Mouse (Mus musculus) lung, embryonic 14.5 days (tissue): Measurements from ENCODE around the gene N4bp2l1. TPM values are rescaled to one million over a fixed set of nuclear protein-coding genes. Genes with fewer than 3 reads are reported as not detected.

Source experiments
- ATAC-seq: fragments of 200-750 bp; cut with Nextera tagmentation; 2 replicates; pipeline ENCODE4 v1.8.0; 2017; ENCODE audit warnings: mild to moderate bottlenecking, moderate TSS enrichment, moderate library complexity; ENCODE audit not compliant: insufficient read depth
- DNase-seq: peaks from one replicate; pipeline ENCODE4 v3.0.0-alpha.2; 2015
- H3K27ac ChIP-seq: fragments of 300-500 bp; sonication (generic); 2 replicates; pipeline ENCODE4 v1.5.1; 2014; ENCODE audit warnings: low read depth, mild to moderate bottlenecking, moderate library complexity
- H3K27me3 ChIP-seq: fragments of 300-500 bp; sonication (generic); 2 replicates; pipeline ENCODE4 v1.6.1; 2014; ENCODE audit warnings: low read length, control low read depth; ENCODE audit not compliant: insufficient read depth
- H3K36me3 ChIP-seq: fragments of 300-500 bp; sonication (generic); 2 replicates; pipeline ENCODE4 v1.6.1; 2014; ENCODE audit warnings: control low read depth; ENCODE audit not compliant: insufficient read depth
- H3K4me1 ChIP-seq: fragments of 300-500 bp; sonication (generic); 2 replicates; pipeline ENCODE4 v1.6.1; 2014; ENCODE audit warnings: antibody characterized with exemption, control low read depth; ENCODE audit not compliant: insufficient read depth
- H3K4me2 ChIP-seq: fragments of 300-500 bp; sonication (generic); 2 replicates; pipeline ENCODE4 v1.6.1; 2014; ENCODE audit warnings: mild to moderate bottlenecking
- H3K4me3 ChIP-seq: fragments of 300-500 bp; sonication (generic); 2 replicates; pipeline ENCODE4 v1.5.1; 2014; ENCODE audit warnings: low read depth, low read length
- H3K9ac ChIP-seq: fragments of 300-500 bp; sonication (generic); 2 replicates; pipeline ENCODE4 v1.6.1; 2014
- H3K9me3 ChIP-seq: fragments of 300-500 bp; sonication (generic); 2 replicates; pipeline ENCODE4 v1.6.1; 2016; ENCODE audit warnings: low read depth, low read length, control low read depth
- CTCF ChIP-seq: IDR thresholded peaks from 2 replicates; pipeline ENCODE4 v1.5.1; 2016; ENCODE audit warnings: antibody characterized with exemption, low read depth
- WGBS: fragments of 180-500 bp; shearing (Covaris S2); extraction: QIAGEN DNeasy Blood & Tissue Kit; methylation state at CpG from one replicate; pipeline ENCODE4 v1.1.7; 2014; 5-methylcytosine and 5-hydroxymethylcytosine counted together
- polyA plus RNA-seq: library from polyadenylated mRNA; unstranded; fragments of >200 nt; fragmentation: Nextera tagmentation; extraction: Ambion mirVana; gene quantifications from 2 replicates; pipeline ENCODE4 v1.2.1, GENCODE M21; 2014

The N4bp2l1 gene
- polyA plus RNA-seq, 1 experiment from 2014 or later: 4.5 TPM

DNA sequence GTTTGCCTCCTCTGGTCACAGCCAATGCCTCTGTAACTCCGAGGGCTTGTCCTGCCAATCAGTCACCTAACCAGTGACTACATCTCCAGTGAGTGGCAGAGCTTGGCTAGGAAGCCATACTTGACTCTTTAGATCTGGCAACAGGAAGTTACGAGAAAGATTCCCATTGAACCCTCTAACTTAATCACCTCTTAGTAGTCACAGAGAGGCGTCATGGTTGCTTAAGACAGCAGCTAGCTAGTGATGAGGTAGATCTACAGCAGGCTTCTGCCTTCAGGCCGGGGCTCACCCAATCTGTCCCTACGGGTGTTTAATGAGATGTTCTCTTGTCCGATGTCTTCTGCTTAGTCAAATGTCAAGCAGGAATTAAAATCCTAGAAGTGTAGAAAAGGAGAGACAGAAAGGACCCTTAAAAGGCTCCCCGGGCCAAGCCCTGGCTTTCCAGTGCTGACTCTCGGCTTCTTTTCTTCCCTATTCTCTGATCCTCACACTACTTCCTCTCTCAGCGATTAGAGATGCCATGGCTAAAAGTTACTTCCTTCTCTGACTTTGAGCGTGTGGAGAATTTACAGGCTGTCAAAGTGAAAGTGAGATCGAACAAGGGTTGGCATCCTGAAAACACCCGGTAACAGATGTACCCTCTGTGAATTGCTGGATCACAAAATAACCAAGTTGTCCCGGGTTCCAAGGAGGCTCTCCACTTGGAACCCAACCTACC lies 4.6 kb downstream of the N4bp2l1 start:
- ATAC-seq: no peak
- no peaks in the 10 kb centered on the region for H3K9me3 ChIP-seq
- H3K4me3 ChIP-seq: no peak overlapping the region

DNA sequence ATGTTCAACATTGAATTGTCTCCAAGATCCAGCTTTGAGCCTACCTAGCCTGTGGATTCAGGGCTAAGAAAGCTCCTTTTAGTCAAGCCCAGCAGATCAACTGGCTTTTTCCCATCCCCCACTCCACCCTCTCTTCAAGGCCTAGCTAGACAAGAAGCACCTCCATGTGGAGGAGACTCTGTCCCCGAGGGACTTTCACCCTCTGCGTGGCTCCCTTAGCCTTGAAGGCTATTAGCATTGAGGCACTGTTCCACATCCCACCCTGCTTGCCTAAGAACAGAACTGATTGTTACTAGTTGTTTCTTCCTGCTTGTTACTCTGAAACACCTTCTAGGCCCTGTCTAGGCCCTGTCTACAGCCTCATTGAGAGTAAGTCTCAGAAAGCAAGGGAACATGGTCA lies 7.0 kb downstream of the N4bp2l1 start:
- ATAC-seq: no peak
- WGBS: 79% methylated on average over 2 of the region's 2 CpGs

More for the DNA sequence above, 4.6 kb downstream of the N4bp2l1 start:
- 71% methylated on average over 13 of the region's 13 CpGs for WGBS
- Histone ChIP-seq H3K36me3 (no peaks in the 10 kb centered on the region), H3K27ac (no peak overlapping the region), H3K4me2 (peak overlapping the region; percentile 100), H3K9ac (no peak overlapping the region), H3K4me1 (0 out of 2 replicates have a peak, but pooled peaks cover 4% of the 10 kb centered on the region), H3K27me3 (peaks cover 18% of the 10 kb centered on the region)
- TF ChIP-seq CTCF: no peak
- peak; percentile 17 for DNase-seq

DNA sequence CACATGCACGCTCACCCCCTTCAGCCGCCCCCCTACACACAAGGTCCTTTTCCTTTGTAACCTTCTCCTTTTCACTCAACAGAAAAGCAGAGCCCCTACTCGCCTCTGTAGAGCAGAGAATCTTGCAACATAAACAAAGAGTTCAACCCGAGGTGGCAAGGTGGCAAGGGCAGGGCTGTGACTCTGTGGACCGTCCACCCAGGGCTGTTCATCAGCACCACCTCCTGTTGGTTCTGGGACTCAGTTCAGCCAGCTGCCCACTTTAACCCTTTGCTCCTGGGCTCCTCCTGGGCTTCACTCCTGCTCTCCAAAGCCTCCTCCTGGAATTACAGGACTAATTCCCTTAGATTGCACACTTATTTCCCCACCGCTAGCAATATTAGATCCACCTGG lies 12.7 kb downstream of the N4bp2l1 start:
- ATAC-seq (no peak), DNase-seq (no peak)
- Histone ChIP-seq H3K4me3 (no peak overlapping the region), H3K36me3 (no peaks in the 10 kb centered on the region), H3K9me3 (no peaks in the 10 kb centered on the region), H3K27ac (no peak overlapping the region), H3K9ac (no peak overlapping the region), H3K27me3 (no peaks in the 10 kb centered on the region), H3K4me1 (no peaks in the 10 kb centered on the region; the same call in 1 of the 2 replicates), H3K4me2 (no peak overlapping the region)
- no peak for TF ChIP-seq CTCF
- 20% methylated on average over 6 of the region's 6 CpGs for WGBS

More for the DNA sequence above, 7.0 kb downstream of the N4bp2l1 start:
- H3K27ac ChIP-seq: no peak overlapping the region
- no peaks in the 10 kb centered on the region for H3K36me3 ChIP-seq
- no peak overlapping the region for H3K4me2 ChIP-seq
- DNase-seq: no peak
- peaks cover 13% of the 10 kb centered on the region; the same call in 1 of the 2 replicates for H3K27me3 ChIP-seq
- no peak overlapping the region for H3K4me3 ChIP-seq
- H3K4me1 ChIP-seq: 0 out of 2 replicates have a peak, but pooled peaks cover 4% of the 10 kb centered on the region
- TF ChIP-seq CTCF: no peak
- no peak overlapping the region for H3K9ac ChIP-seq
- H3K9me3 ChIP-seq: no peaks in the 10 kb centered on the region

DNA sequence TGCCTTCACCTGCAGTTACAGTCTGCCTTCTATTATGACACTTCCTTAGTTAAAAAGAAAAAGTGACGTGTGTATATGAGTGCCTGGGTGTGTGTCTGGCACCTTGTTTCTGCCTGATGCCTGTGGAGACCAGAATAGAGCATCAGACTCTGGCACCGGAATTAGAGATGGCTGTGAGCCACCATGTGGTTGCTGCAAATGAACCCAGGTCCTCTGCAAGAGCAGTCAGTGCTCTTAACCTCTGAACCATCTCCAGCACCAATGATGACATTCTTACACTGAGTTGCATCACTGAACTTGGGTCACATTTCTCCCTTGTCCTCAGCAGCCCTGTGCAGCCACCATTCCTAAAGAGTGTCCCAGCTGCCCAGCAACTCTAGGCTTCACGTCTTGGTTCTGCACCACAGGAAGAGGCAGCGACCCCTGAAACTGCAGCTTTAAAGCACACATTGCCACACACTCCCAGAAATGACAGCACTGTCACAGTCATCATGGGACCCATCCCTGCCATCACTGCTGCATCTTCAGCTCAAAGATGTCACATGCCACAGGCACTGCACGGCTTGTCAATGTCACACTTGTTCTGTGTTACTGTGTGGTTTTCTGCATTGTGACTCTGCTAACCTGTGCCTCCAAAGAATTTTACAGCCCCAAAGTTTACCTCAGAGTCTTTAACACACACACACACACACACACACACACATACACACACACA lies 13.2 kb downstream of the N4bp2l1 start:
- H3K9ac ChIP-seq: no peak overlapping the region
- no peak for ATAC-seq
- H3K4me1 ChIP-seq: no peaks in the 10 kb centered on the region; the same call in 1 of the 2 replicates
- no peak for DNase-seq
- WGBS: 58% methylated on average over 5 of the region's 5 CpGs
- H3K9me3 ChIP-seq: no peaks in the 10 kb centered on the region
- no peak for TF ChIP-seq CTCF
- H3K4me2 ChIP-seq: no peak overlapping the region
- H3K36me3 ChIP-seq: no peaks in the 10 kb centered on the region
- no peak overlapping the region for H3K4me3 ChIP-seq
- H3K27me3 ChIP-seq: no peaks in the 10 kb centered on the region
- H3K27ac ChIP-seq: no peak overlapping the region

DNA sequence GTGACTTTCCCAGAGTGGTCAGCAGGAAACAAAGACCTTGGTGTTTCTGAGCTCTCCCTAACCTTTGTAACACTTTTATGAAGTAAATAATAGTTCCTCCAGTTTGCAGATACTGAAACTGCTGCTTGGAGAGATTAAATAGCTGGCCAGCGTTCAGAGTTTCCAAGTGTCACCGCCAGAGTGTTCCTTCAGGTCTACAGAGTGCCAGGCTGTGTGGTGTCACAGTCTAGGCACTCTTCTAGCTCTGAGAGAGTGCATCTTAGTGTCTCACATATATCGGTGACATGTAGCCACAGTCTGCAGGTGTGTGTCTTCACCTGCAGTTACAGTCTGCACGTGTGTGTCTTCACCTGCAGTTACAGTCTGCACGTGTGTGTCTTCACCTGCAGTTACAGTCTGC lies 13.8 kb downstream of the N4bp2l1 start:
- no peaks in the 10 kb centered on the region for H3K9me3 ChIP-seq
- ATAC-seq: no peak
- no peak for DNase-seq
- no peak for TF ChIP-seq CTCF
- no peaks in the 10 kb centered on the region for H3K36me3 ChIP-seq
- WGBS: 75% methylated on average over 5 of the region's 5 CpGs
- H3K4me3 ChIP-seq: no peak overlapping the region
- H3K9ac ChIP-seq: no peak overlapping the region
- H3K27ac ChIP-seq: no peak overlapping the region
- no peaks in the 10 kb centered on the region; the same call in 1 of the 2 replicates for H3K4me1 ChIP-seq
- H3K4me2 ChIP-seq: no peak overlapping the region
- H3K27me3 ChIP-seq: no peaks in the 10 kb centered on the region

DNA sequence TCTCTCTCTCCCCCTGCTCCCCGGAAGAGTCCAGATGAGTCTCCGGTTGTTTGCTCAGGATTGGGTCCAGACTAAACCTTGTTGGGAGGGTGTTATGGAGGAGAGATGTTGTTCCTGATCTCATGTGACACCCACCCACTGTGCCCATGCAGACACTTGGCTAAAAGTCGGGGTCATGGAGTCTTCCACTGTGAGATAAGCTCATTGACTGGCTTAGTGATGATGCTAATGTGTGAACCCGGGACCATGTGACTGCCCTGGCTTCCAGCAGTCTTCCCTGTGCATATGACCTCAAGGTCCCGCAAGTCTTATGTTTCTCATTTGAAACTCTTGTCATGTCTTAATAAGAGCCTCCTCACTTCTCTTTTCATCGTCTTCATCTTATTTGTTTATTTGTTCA lies 15.8 kb downstream of the N4bp2l1 start:
- Histone ChIP-seq H3K27me3 (no peaks in the 10 kb centered on the region), H3K27ac (no peak overlapping the region), H3K9me3 (no peaks in the 10 kb centered on the region), H3K4me3 (no peak overlapping the region), H3K4me1 (no peaks in the 10 kb centered on the region; the same call in 1 of the 2 replicates), H3K9ac (no peak overlapping the region), H3K36me3 (no peaks in the 10 kb centered on the region), H3K4me2 (no peak overlapping the region)
- no peak for TF ChIP-seq CTCF
- no peak for DNase-seq
- ATAC-seq: no peak
- WGBS: 56% methylated on average over 6 of the region's 6 CpGs

DNA sequence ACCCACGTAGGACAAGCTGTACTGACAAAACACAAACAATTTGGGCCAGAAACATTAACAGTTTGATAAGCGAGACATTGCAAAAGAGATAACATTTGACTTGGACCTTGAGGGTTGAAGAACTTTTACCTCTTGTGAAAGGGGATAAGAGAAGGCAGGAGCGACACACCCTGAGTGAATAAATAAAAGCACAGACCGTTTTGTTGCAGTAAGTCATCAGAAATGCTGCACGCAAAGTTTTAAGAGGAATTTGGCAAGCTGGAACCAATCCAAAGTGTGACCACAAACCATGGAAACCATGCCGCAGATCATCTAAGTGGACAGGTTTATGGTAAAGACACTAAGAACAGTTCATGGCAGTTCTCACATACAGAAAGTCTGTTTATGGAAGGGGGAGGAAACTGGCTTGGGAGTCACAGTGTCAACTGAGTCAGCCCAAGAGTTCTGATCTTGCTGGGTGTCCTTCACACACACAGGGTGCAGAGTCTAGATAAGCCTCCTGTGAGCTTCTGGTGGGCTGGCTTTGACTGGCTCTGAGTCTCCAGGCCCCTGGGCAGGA lies 18.3 kb downstream of the N4bp2l1 start:
- ATAC-seq: peak; percentile 16; the same call in 1 of the 2 replicates
- H3K4me2 ChIP-seq: no peak overlapping the region
- 42% methylated on average over 6 of the region's 6 CpGs for WGBS

More for the DNA sequence above, 18.3 kb downstream of the N4bp2l1 start:
- no peak overlapping the region for H3K4me3 ChIP-seq
- no peak overlapping the region for H3K27ac ChIP-seq
- no peaks in the 10 kb centered on the region; the same call in 1 of the 2 replicates for H3K4me1 ChIP-seq
- H3K9me3 ChIP-seq: no peaks in the 10 kb centered on the region
- peak; percentile 66 for DNase-seq
- no peak overlapping the region for H3K9ac ChIP-seq
- no peaks in the 10 kb centered on the region for H3K36me3 ChIP-seq
- no peak for TF ChIP-seq CTCF
- H3K27me3 ChIP-seq: no peaks in the 10 kb centered on the region
